Mouse (Mus musculus) liver, postnatal 0 days (tissue): ENCODE measurements around the gene Zfp36l1.

Experiments used
- CTCF ChIP-seq: sonication (generic); IDR thresholded peaks from 2 replicates; pipeline ENCODE4 v1.5.1; 2016; ENCODE audit warnings: antibody characterized with exemption, low read depth
- EP300 ChIP-seq: IDR thresholded peaks from 2 replicates; pipeline ENCODE4 v1.6.1; 2016; ENCODE audit warnings: antibody characterized with exemption, low read depth, mild to moderate bottlenecking

GRCm38 (mm10) chr12:80129531-80129930 is 16.7 kb upstream of the Zfp36l1 start:
- peak; percentile 71 for TF ChIP-seq CTCF
- TF ChIP-seq EP300 = no peak
